Mouse (Mus musculus) C2C12 (cell line): ENCODE data around the gene Lin52.

Experiments
- CEBPB ChIP-seq: IDR thresholded peaks from one replicate; pipeline ENCODE4 v1.6.1; 2011; ENCODE audit warnings: low read depth, mild to moderate bottlenecking, control low read depth, moderate library complexity
- CTCF ChIP-seq: IDR thresholded peaks from one replicate; pipeline ENCODE4 v1.5.1; 2011; ENCODE audit not compliant: control insufficient read depth, insufficient read depth, insufficient read length
- FOSL1 ChIP-seq: IDR thresholded peaks from one replicate; pipeline ENCODE4 v1.8.0; 2011; ENCODE audit warnings: mild to moderate bottlenecking, low read length; ENCODE audit not compliant: poor library complexity, insufficient read depth, severe bottlenecking
- MAX ChIP-seq: IDR thresholded peaks from one replicate; pipeline ENCODE4 v1.6.1; 2011; ENCODE audit warnings: mild to moderate bottlenecking, control low read depth
- MYOD1 ChIP-seq: IDR thresholded peaks from one replicate; pipeline ENCODE4 v1.6.1; 2011; ENCODE audit warnings: low read depth; ENCODE audit not compliant: control insufficient read depth, insufficient read length
- MYOG ChIP-seq: IDR thresholded peaks from one replicate; pipeline ENCODE4 v1.6.1; 2011; ENCODE audit not compliant: control insufficient read depth, insufficient read length; ENCODE audit errors: extremely low read depth
- USF1 ChIP-seq: IDR thresholded peaks from one replicate; pipeline ENCODE4 v1.6.1; 2011; ENCODE audit warnings: low read depth, mild to moderate bottlenecking, control low read depth, moderate library complexity

DNA sequence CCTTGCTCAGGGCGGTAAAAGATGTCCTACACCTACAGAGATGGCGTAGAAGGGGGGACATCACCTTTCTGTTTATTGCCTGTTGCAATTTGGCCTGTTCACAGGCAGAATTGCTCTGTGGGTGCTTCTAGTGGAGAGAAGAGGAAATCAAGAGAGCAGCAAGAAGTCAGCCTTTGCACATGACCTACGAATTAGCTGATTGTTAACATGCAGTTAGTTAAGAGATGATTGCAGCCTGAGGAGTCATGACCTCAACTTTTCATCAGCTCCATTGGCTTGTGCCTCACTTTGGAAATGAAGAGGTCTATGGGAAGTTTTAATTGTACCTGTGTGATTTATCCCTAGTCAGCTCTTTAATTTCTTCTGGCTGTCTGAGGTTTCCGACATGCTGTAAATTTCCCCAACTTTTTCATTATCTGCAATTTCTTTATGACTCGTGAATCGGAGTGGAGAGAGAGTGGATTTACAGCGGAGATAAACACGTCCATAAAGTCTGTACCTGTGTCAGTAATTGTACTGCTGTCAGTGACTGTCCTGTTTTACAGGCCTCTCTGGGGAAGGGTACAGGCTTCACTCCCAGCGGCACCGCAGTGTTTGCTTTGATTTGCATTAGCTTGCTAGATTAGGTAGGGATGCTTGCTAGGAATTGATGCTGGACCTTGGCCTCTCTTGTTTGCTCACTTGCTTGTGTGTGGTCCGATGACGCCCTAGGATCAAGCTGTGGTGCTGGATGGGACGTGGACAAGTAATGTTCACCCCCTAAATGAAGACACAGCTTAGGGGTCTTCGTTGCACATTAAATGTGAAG lies 31.8 kb downstream of the Lin52 start:
- TF ChIP-seq CTCF (no peak), MYOG (no peak), MYOD1 (no peak), MAX (no peak), USF1 (no peak), CEBPB (no peak), FOSL1 (no peak)
